Mouse (Mus musculus): ENCODE results near the gene Gm3776. TPM values are rescaled to one million over a fixed set of nuclear protein-coding genes. Genes with fewer than 3 reads are reported as not detected.

Gm3776 gene
- polyA plus RNA-seq, 1 experiment from 2014 or later: not detected

Other genes starting within 250 kb of the Gm3776 start
- gene Gcm1, start 205.2 kb upstream of the Gm3776 start, polyA plus RNA-seq (2018): not detected in 3 replicates
- 20.7 to 20.8 TPM (median 20.8 TPM) in 3 replicates for gene Fbxo9, start 148.1 kb upstream of the Gm3776 start, polyA plus RNA-seq (2018)
- gene Ick, start 147.9 kb upstream of the Gm3776 start, polyA plus RNA-seq (2018): 4.0 to 7.3 TPM (median 5.4 TPM) in 3 replicates
- gene Gsta4, start 74.4 kb upstream of the Gm3776 start, polyA plus RNA-seq (2018): not detected in 3 replicates
- not detected in 3 replicates for gene Gsta1, start 26.5 kb upstream of the Gm3776 start, polyA plus RNA-seq (2018)
- gene Gm10639, start 32.8 kb downstream of the Gm3776 start, polyA plus RNA-seq (2018): not detected in 3 replicates
- gene Omt2a, start 57.7 kb downstream of the Gm3776 start, polyA plus RNA-seq (2018): not detected in 3 replicates
- not detected in 3 replicates for gene Omt2b, start 70.5 kb downstream of the Gm3776 start, polyA plus RNA-seq (2018)
- not detected in 3 replicates for gene Gsta2, start 98.7 kb downstream of the Gm3776 start, polyA plus RNA-seq (2018)
- gene Dppa5a, start 111.0 kb downstream of the Gm3776 start, polyA plus RNA-seq (2018): not detected in 3 replicates
- gene Ooep, start 121.6 kb downstream of the Gm3776 start, polyA plus RNA-seq (2018): not detected in 3 replicates
- gene Ddx43, start 138.6 kb downstream of the Gm3776 start, polyA plus RNA-seq (2018): not detected in 3 replicates
- 7.4 to 14.0 TPM (median 7.6 TPM) in 3 replicates for gene Cgas, start 186.1 kb downstream of the Gm3776 start, polyA plus RNA-seq (2018)
- 14.3 to 17.0 TPM (median 16.3 TPM) in 3 replicates for gene Mto1, start 191.1 kb downstream of the Gm3776 start, polyA plus RNA-seq (2018)
- not detected in 3 replicates for gene Gm17324, start 191.7 kb downstream of the Gm3776 start, polyA plus RNA-seq (2018)
- gene Eef1a1, start 232.0 kb downstream of the Gm3776 start, polyA plus RNA-seq (2018): 6,779 to 7,082 TPM (median 6,969 TPM) in 3 replicates

Data from macrophage (primary cell).